Mouse (Mus musculus) C2C12 (cell line): Measurements from ENCODE around the gene Mafk. TPM values are rescaled to one million over a fixed set of nuclear protein-coding genes. Genes with fewer than 3 reads are reported as not detected.

Experiments used
- H3K27me3 ChIP-seq: one replicate; pipeline ENCODE4 v1.6.1; 2011; ENCODE audit not compliant: control insufficient read depth, insufficient read depth, insufficient read length
- H3K36me3 ChIP-seq: one replicate; pipeline ENCODE4 v1.6.1; 2011; ENCODE audit not compliant: control insufficient read depth, insufficient read depth
- H3K4me3 ChIP-seq: one replicate; pipeline ENCODE4 v1.5.1; 2011; ENCODE audit warnings: mild to moderate bottlenecking, control low read depth; ENCODE audit not compliant: poor library complexity, insufficient read depth, severe bottlenecking
- H3K79me2 ChIP-seq: one replicate; pipeline ENCODE4 v1.6.1; 2011; ENCODE audit not compliant: control insufficient read depth, insufficient read depth
- H3K79me3 ChIP-seq: one replicate; pipeline ENCODE4 v1.6.1; 2011; ENCODE audit warnings: low read depth, control low read depth
- H3ac ChIP-seq: one replicate; pipeline ENCODE3; 2011; ENCODE audit warnings: low read depth; ENCODE audit not compliant: control insufficient read depth, insufficient read length
- CEBPB ChIP-seq: IDR thresholded peaks from one replicate; pipeline ENCODE4 v1.6.1; 2011; ENCODE audit warnings: low read depth, mild to moderate bottlenecking, control low read depth, moderate library complexity
- CTCF ChIP-seq: IDR thresholded peaks from one replicate; pipeline ENCODE4 v1.5.1; 2011; ENCODE audit not compliant: control insufficient read depth, insufficient read depth, insufficient read length
- FOSL1 ChIP-seq: IDR thresholded peaks from one replicate; pipeline ENCODE4 v1.8.0; 2011; ENCODE audit warnings: mild to moderate bottlenecking, low read length; ENCODE audit not compliant: poor library complexity, insufficient read depth, severe bottlenecking
- MAX ChIP-seq: IDR thresholded peaks from one replicate; pipeline ENCODE4 v1.6.1; 2011; ENCODE audit warnings: mild to moderate bottlenecking, control low read depth
- MYOD1 ChIP-seq: IDR thresholded peaks from one replicate; pipeline ENCODE4 v1.6.1; 2011; ENCODE audit warnings: low read depth; ENCODE audit not compliant: control insufficient read depth, insufficient read length
- MYOG ChIP-seq: IDR thresholded peaks from one replicate; pipeline ENCODE4 v1.6.1; 2011; ENCODE audit not compliant: control insufficient read depth, insufficient read length; ENCODE audit errors: extremely low read depth
- USF1 ChIP-seq: IDR thresholded peaks from one replicate; pipeline ENCODE4 v1.6.1; 2011; ENCODE audit warnings: low read depth, mild to moderate bottlenecking, control low read depth, moderate library complexity
- polyA plus RNA-seq: library from polyadenylated mRNA; unstranded; fragments of >200 nt; fragmentation: generic; extraction: Trizol; gene quantifications from one replicate; pipeline ENCODE4 v1.2.1, GENCODE M21; 2012; ENCODE audit warnings: missing spikeins

Gene Mafk
- polyA plus RNA-seq, 1 experiment = 11.9 TPM

- Histone ChIP-seq H3K79me3 (peaks cover 14% of the 10 kb centered on the region), H3K79me2 (peaks cover 18% of the 10 kb centered on the region)
- TF ChIP-seq USF1 (no peak), CTCF (no peak), FOSL1 (no peak), CEBPB (no peak), MYOD1 (no peak), MYOG (no peak), MAX (no peak)
Measured at GRCm38 (mm10) chr5:139825947-139826346, 34.6 kb downstream of the Mafk start.

DNA sequence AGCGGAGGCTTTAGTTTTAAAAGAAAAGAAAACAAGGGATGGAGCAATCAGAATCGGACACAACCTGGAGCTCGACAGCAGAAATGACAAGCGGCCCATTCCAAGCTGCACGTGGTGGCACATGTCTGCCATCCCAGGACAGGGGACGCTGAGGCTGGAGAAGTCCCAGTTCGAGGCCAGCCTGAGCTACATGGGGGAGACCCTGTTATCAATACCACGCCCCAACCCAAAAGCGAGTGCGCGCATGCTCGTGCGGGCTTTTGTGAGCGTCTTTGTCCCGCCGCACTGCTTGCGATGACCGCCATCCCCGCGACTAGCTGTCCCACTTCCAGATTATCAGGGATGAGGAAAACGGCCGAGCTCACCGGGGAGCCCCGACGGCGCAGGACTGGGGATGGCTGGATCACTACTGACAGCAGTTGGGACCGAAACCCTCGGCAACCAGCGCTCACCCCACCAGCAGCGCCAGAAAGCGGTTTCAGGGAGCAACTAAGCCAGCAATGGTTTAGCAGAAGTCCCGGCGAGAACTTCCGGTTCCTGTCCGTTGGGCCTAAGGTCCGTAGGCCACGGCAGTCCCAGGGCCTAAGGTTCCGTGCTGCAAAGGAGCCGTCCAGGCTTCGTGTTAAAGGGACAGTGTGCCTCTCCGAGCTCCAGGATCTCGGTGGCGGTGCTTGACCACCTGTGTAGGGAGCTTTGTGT, 35.2 kb downstream of the Mafk start, which contains the start of the genes Gm26938 and Psmg3:
Gene Gm26938 (minus strand): TSS at position 51 of the 699 bp plus-strand sequence.
Gene Psmg3 (minus strand): TSS at position 529 of the 699 bp plus-strand sequence.
- peaks cover 30% of the 10 kb centered on the region for H3K36me3 ChIP-seq
- peak; percentile 6 for TF ChIP-seq USF1
- no peak for TF ChIP-seq MYOG
- TF ChIP-seq MAX = peak; percentile 45
- no peak for TF ChIP-seq MYOD1
- H3K4me3 ChIP-seq = peak within 1 kb of the TSS; percentile 95
- peaks cover 14% of the 10 kb centered on the region for H3K79me3 ChIP-seq
- peak within 1 kb of the TSS; percentile 91 for H3ac ChIP-seq
- no peaks in the 10 kb centered on the region for H3K27me3 ChIP-seq
- H3K79me2 ChIP-seq = peaks cover 18% of the 10 kb centered on the region

More at GRCm38 (mm10) chr5:139825947-139826346, 34.6 kb downstream of the Mafk start:
- Histone ChIP-seq H3K4me3 (peak overlapping the region; percentile 95), H3ac (peak overlapping the region; percentile 91), H3K27me3 (no peaks in the 10 kb centered on the region), H3K36me3 (peaks cover 30% of the 10 kb centered on the region)

DNA sequence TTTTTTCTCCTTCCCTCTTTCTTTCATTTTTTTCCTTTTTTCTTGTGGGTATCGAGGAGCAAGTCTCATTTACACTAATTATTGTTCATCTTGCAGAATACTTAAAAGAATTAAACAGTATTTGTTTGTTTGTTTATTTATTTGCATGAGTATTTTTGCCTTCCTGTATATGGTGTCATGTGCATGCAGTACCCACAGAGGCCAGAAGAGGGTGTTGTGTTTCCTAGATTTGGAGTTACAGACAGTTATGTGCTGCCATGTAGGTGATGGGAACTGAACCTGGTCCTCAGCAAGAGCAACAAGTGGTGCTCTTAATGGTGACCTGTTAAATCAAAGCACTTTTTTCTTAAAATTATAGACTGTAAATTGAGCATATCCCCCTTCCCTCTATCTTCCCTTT, 36.3 kb downstream of the Mafk start:
- Histone ChIP-seq H3ac (no peak overlapping the region), H3K27me3 (no peaks in the 10 kb centered on the region), H3K79me3 (peaks cover 14% of the 10 kb centered on the region), H3K79me2 (peaks cover 18% of the 10 kb centered on the region), H3K4me3 (no peak overlapping the region), H3K36me3 (peaks cover 25% of the 10 kb centered on the region)
- TF ChIP-seq MYOD1 (no peak), CTCF (no peak), MYOG (no peak)

DNA sequence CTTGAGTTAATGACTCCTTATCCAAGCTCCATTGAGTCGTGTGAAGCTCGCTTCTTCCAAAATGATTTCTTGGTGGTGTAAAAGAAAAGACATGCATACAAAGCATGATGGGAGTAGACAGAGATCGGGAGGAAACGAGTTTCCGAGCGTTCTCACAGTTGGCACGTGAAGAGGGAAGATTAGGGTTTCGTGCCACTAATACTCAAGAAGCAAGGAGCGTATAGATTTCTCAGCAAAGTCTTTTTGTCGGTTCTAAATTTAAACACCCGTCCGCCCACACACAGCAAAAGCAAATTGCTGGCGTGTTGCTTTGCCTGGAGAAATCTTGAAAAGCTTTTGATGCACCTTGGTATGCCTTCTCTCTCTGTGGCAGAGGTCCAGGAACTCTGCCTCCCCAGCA, 38.1 kb downstream of the Mafk start:
- Histone ChIP-seq H3K79me3 (peaks cover 14% of the 10 kb centered on the region), H3K27me3 (no peaks in the 10 kb centered on the region), H3K4me3 (no peak overlapping the region), H3ac (no peak overlapping the region), H3K79me2 (peaks cover 18% of the 10 kb centered on the region), H3K36me3 (peaks cover 11% of the 10 kb centered on the region)
- no peak for TF ChIP-seq FOSL1
- TF ChIP-seq USF1 = no peak
- no peak for TF ChIP-seq MYOG
- no peak for TF ChIP-seq CTCF
- no peak for TF ChIP-seq MAX
- TF ChIP-seq MYOD1 = no peak
- no peak for TF ChIP-seq CEBPB

GRCm38 (mm10) chr5:139830734-139831133, 39.4 kb downstream of the Mafk start:
- Histone ChIP-seq H3K36me3 (no peaks in the 10 kb centered on the region), H3K4me3 (no peak overlapping the region), H3K79me2 (peaks cover 9% of the 10 kb centered on the region), H3K27me3 (peaks cover under 1% of the 10 kb centered on the region), H3ac (no peak overlapping the region), H3K79me3 (peaks cover 7% of the 10 kb centered on the region)
- TF ChIP-seq CTCF = no peak
- no peak for TF ChIP-seq MYOD1
- no peak for TF ChIP-seq USF1
- TF ChIP-seq MAX = no peak

DNA sequence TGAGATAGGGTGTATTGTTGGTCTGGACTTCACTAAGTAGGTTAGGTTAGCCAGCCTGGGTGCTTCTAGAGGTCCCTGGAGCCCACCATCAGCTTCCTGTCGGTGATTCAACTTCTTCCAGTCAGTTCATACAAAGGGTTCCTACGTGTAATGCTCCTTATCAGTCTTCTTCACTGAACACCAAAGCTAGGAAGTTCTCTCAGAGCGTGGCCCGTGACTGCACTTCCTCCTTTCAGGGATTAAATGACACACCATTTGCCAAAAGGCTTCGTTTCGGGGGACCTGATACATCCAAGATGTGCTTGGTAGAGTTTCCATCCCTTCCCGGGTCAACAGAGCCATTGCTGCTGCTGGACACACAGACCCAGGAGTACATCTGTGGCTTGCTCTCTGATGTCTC, 40.8 kb downstream of the Mafk start:
- no peak overlapping the region for H3ac ChIP-seq
- H3K36me3 ChIP-seq = no peaks in the 10 kb centered on the region
- TF ChIP-seq CEBPB = no peak
- no peak for TF ChIP-seq FOSL1
- no peak for TF ChIP-seq USF1
- TF ChIP-seq MAX = no peak
- TF ChIP-seq MYOG = no peak
- TF ChIP-seq MYOD1 = no peak
- TF ChIP-seq CTCF = no peak
- no peak overlapping the region for H3K4me3 ChIP-seq
- peaks cover 12% of the 10 kb centered on the region for H3K27me3 ChIP-seq
- no peaks in the 10 kb centered on the region for H3K79me3 ChIP-seq
- H3K79me2 ChIP-seq = no peaks in the 10 kb centered on the region
